Mouse (Mus musculus) midbrain, embryonic 11.5 days (tissue): Measurements from ENCODE around the gene Cdc20. TPM values are rescaled to one million over a fixed set of nuclear protein-coding genes. Genes with fewer than 3 reads are reported as not detected.

Experiments used
- ATAC-seq: fragments of 200-750 bp; cut with Nextera tagmentation; 2 replicates; pipeline ENCODE4 v1.8.0; 2017; ENCODE audit warnings: moderate TSS enrichment, moderate library complexity; ENCODE audit not compliant: low FRiP score
- DNase-seq: peaks from one replicate; pipeline ENCODE4 v3.0.0; 2015; ENCODE audit warnings: low spot score; ENCODE audit errors: missing footprints
- H3K27ac ChIP-seq: fragments of 300-500 bp; sonication (generic); 2 replicates; pipeline ENCODE4 v1.5.1; 2014; ENCODE audit warnings: low read depth, low read length
- H3K27me3 ChIP-seq: fragments of 300-500 bp; sonication (generic); 2 replicates; pipeline ENCODE4 v1.6.1; 2014; ENCODE audit warnings: mild to moderate bottlenecking, low read length, moderate library complexity, mixed read lengths; ENCODE audit not compliant: control insufficient read depth, insufficient read depth
- H3K36me3 ChIP-seq: fragments of 300-500 bp; sonication (generic); 2 replicates; pipeline ENCODE4 v1.6.1; 2014; ENCODE audit warnings: mild to moderate bottlenecking, low read length, moderate library complexity, mixed read lengths; ENCODE audit not compliant: control insufficient read depth, insufficient read depth
- H3K4me1 ChIP-seq: fragments of 300-500 bp; sonication (generic); 2 replicates; pipeline ENCODE4 v1.6.1; 2014; ENCODE audit warnings: low read length; ENCODE audit not compliant: control insufficient read depth, insufficient read depth
- H3K4me2 ChIP-seq: fragments of 300-500 bp; sonication (generic); 2 replicates; pipeline ENCODE4 v1.6.1; 2014; ENCODE audit warnings: mild to moderate bottlenecking, moderate library complexity
- H3K4me3 ChIP-seq: fragments of 300-500 bp; sonication (generic); 2 replicates; pipeline ENCODE4 v1.5.1; 2014; ENCODE audit warnings: low read depth, low read length
- H3K9ac ChIP-seq: fragments of 300-500 bp; sonication (generic); 2 replicates; pipeline ENCODE4 v1.6.1; 2014; ENCODE audit warnings: low read length
- H3K9me3 ChIP-seq: fragments of 300-500 bp; sonication (generic); 2 replicates; pipeline ENCODE4 v1.6.1; 2016; ENCODE audit warnings: low read length; ENCODE audit not compliant: control insufficient read depth
- WGBS: fragments of 180-500 bp; shearing (Covaris S2); extraction: QIAGEN DNeasy Blood & Tissue Kit; methylation state at CpG from one replicate; pipeline ENCODE4 v1.1.7; 2014; 5-methylcytosine and 5-hydroxymethylcytosine counted together
- polyA plus RNA-seq: library from polyadenylated mRNA; unstranded; fragments of >200 nt; fragmentation: Nextera tagmentation; extraction: Ambion mirVana; gene quantifications from 2 replicates; pipeline ENCODE4 v1.2.1, GENCODE M21; 2014

The Cdc20 gene
- polyA plus RNA-seq, 1 experiment from 2014 or later, result 337 TPM

DNA sequence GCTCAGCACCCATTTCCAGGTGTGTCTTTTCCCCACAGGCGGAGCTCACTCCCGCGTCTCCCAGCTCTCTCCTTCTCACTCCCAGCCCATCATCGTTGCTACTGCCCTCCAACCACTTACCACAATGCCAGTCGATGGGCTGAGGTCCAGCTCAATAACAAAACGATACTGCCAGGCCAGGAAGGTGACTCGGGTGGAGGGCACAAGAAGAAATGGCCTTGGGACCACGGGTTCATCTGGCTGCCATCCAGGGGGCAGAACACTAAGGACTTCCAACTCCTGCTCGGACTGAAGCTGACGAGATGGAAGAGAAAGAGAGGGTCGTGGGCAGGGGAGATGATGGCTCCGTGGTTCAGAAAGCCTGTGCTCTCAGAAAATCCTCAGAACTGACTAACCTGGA, 34.5 kb downstream of the Cdc20 start:
- no peak overlapping the region for H3K4me3 ChIP-seq
- ATAC-seq, result no peak

GRCm38 (mm10) chr4:118401918-118402317, 35.2 kb downstream of the Cdc20 start:
- Histone ChIP-seq H3K9ac (no peak overlapping the region), H3K4me2 (no peak overlapping the region), H3K27ac (no peak overlapping the region), H3K4me3 (no peak overlapping the region), H3K27me3 (no peaks in the 10 kb centered on the region), H3K4me1 (no peaks in the 10 kb centered on the region), H3K9me3 (no peaks in the 10 kb centered on the region), H3K36me3 (peaks cover 11% of the 10 kb centered on the region; the same call in 1 of the 2 replicates)
- DNase-seq (peak; percentile 17), ATAC-seq (no peak)
- WGBS, result 92% methylated on average over 5 of the region's 5 CpGs

More for the DNA sequence above, 34.5 kb downstream of the Cdc20 start:
- peaks cover 11% of the 10 kb centered on the region; the same call in 1 of the 2 replicates for H3K36me3 ChIP-seq
- H3K27ac ChIP-seq, result no peak overlapping the region
- DNase-seq, result no peak
- no peaks in the 10 kb centered on the region for H3K9me3 ChIP-seq
- WGBS, result 94% methylated on average over 12 of the region's 12 CpGs
- H3K9ac ChIP-seq, result no peak overlapping the region
- no peaks in the 10 kb centered on the region for H3K4me1 ChIP-seq
- H3K4me2 ChIP-seq, result no peak overlapping the region
- no peaks in the 10 kb centered on the region for H3K27me3 ChIP-seq

DNA sequence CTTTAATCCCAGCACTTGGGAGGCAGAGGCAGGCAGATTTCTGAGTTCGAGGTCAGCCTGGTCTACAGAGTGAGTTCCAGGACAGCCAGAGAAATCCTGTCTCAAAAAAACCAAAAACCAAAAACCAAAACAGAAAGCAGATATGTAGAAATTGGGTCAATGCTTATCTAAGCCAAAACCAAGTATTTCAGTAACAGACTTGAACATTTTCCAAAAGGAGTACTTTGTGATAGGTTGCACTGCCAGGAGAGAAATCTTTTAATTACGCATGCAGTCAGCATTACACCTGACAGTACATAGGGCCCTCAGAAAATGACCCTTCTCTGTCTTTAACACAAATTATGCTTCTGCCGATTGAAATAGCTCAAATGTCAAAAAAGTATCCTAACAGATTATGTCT, 35.7 kb downstream of the Cdc20 start:
- no peak for DNase-seq
- no peaks in the 10 kb centered on the region for H3K9me3 ChIP-seq
- 95% methylated on average over 3 of the region's 3 CpGs for WGBS
- no peak overlapping the region for H3K9ac ChIP-seq
- ATAC-seq, result no peak
- H3K36me3 ChIP-seq, result peaks cover 11% of the 10 kb centered on the region; the same call in 1 of the 2 replicates
- H3K4me2 ChIP-seq, result no peak overlapping the region
- no peak overlapping the region for H3K27ac ChIP-seq
- no peak overlapping the region for H3K4me3 ChIP-seq
- no peaks in the 10 kb centered on the region for H3K27me3 ChIP-seq
- no peaks in the 10 kb centered on the region for H3K4me1 ChIP-seq

DNA sequence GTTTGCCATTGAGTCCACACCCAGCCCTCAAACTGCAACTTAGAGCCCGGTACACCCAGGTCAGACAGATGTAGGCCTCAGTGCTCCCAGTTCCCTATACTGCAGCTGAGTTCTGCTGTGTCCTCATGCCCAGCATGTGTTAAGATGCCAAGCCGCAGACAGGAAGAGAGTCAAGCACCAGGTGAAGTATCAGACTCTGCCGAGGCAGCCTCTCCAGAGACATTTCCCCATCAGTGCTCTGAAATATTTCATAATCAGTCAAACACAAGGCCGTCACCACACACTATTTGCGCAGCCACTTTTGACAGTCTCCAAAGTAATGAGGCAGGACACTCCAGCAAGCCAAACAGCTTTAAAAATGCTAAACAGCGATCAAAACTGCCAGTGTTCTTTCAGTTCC, 38.8 kb downstream of the Cdc20 start:
- Histone ChIP-seq H3K4me3 (no peak overlapping the region), H3K4me2 (no peak overlapping the region), H3K27ac (no peak overlapping the region), H3K36me3 (peaks cover 11% of the 10 kb centered on the region; the same call in 1 of the 2 replicates), H3K27me3 (no peaks in the 10 kb centered on the region), H3K9me3 (no peaks in the 10 kb centered on the region), H3K4me1 (no peaks in the 10 kb centered on the region), H3K9ac (no peak overlapping the region)
- ATAC-seq (no peak), DNase-seq (no peak)
- 96% methylated on average over 6 of the region's 6 CpGs for WGBS

- Histone ChIP-seq H3K27me3 (no peaks in the 10 kb centered on the region), H3K36me3 (peaks cover 13% of the 10 kb centered on the region), H3K9me3 (no peaks in the 10 kb centered on the region), H3K4me1 (no peaks in the 10 kb centered on the region), H3K27ac (no peak overlapping the region), H3K4me3 (no peak overlapping the region), H3K4me2 (no peak overlapping the region), H3K9ac (no peak overlapping the region)
- WGBS, result 85% methylated on average over 3 of the region's 3 CpGs
- DNase-seq (peak; percentile 35), ATAC-seq (no peak)
Observed at GRCm38 (mm10) chr4:118396433-118396832, 40.7 kb downstream of the Cdc20 start.

DNA sequence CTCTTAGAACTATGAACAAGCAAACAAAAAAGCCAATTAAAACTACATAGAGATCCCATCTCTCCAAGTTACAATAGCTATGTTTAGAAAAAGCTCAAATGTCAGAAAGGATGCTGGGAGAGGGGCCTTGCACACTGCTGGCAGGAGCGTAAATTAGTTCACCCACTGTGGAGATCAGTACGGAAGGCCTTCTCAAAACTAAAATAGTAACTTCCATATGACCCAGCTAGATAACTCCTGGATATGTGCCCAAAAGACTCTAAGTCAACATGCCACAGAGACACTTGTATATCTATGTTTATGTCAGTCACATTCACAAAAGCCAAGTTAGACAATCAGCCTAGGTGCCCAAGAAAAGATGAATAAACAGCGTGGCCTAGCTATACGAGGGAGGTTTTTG, 41.9 kb downstream of the Cdc20 start:
- ATAC-seq (no peak), DNase-seq (peak; percentile 17)
- Histone ChIP-seq H3K4me3 (no peak overlapping the region), H3K27me3 (no peaks in the 10 kb centered on the region), H3K9ac (no peak overlapping the region), H3K4me1 (no peaks in the 10 kb centered on the region), H3K36me3 (peaks cover 14% of the 10 kb centered on the region), H3K4me2 (no peak overlapping the region), H3K9me3 (no peaks in the 10 kb centered on the region), H3K27ac (no peak overlapping the region)
- 91% methylated on average over 4 of the region's 4 CpGs for WGBS

DNA sequence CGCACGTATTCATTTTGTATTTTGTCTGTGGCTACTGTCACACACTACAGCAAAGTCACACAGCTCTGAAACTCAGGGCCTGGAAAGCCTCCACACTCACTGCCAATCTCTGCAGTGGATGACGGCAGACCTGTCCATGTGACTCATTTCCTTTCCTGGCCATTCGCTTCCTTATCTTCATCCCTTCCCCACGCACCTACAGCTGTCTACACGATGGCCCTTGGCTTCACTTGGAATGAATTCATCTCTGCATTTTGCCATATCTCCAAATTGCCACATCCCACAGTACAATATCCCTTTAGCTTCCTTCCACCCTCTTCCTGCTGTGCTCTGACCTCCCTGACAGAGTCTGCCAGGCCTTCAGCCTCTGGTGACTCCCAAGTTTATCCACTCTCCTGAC, 42.6 kb downstream of the Cdc20 start:
- DNase-seq (peak; percentile 21), ATAC-seq (no peak)
- no peak overlapping the region for H3K4me3 ChIP-seq
- no peak overlapping the region for H3K4me2 ChIP-seq
- no peaks in the 10 kb centered on the region for H3K9me3 ChIP-seq
- no peak overlapping the region for H3K9ac ChIP-seq
- H3K36me3 ChIP-seq, result peaks cover 18% of the 10 kb centered on the region
- H3K27ac ChIP-seq, result no peak overlapping the region
- WGBS, result 91% methylated on average over 6 of the region's 6 CpGs
- H3K4me1 ChIP-seq, result no peaks in the 10 kb centered on the region
- no peaks in the 10 kb centered on the region for H3K27me3 ChIP-seq

- WGBS, result 93% methylated on average over 11 of the region's 11 CpGs
- DNase-seq, result peak; percentile 39
- ATAC-seq, result no peak
- H3K4me3 ChIP-seq, result no peak overlapping the region
- H3K4me2 ChIP-seq, result no peak overlapping the region
- no peak overlapping the region for H3K9ac ChIP-seq
- H3K27ac ChIP-seq, result no peak overlapping the region
- no peaks in the 10 kb centered on the region for H3K9me3 ChIP-seq
- H3K27me3 ChIP-seq, result no peaks in the 10 kb centered on the region
- peaks cover 36% of the 10 kb centered on the region for H3K36me3 ChIP-seq
- no peaks in the 10 kb centered on the region for H3K4me1 ChIP-seq
Observed at GRCm38 (mm10) chr4:118390146-118390545, 47.0 kb downstream of the Cdc20 start.

- H3K4me2 ChIP-seq, result no peak overlapping the region
- H3K9ac ChIP-seq, result no peak overlapping the region
- DNase-seq (peak; percentile 31), ATAC-seq (no peak)
- H3K4me3 ChIP-seq, result no peak overlapping the region
- WGBS, result 91% methylated on average over 8 of the region's 8 CpGs
- peaks cover 40% of the 10 kb centered on the region for H3K36me3 ChIP-seq
- H3K9me3 ChIP-seq, result no peaks in the 10 kb centered on the region
- no peak overlapping the region for H3K27ac ChIP-seq
- H3K4me1 ChIP-seq, result no peaks in the 10 kb centered on the region
- H3K27me3 ChIP-seq, result no peaks in the 10 kb centered on the region
Observed at GRCm38 (mm10) chr4:118387316-118387715, 49.8 kb downstream of the Cdc20 start.

- H3K27ac ChIP-seq, result no peak overlapping the region
- peak; percentile 60 for DNase-seq
- peaks cover 38% of the 10 kb centered on the region for H3K36me3 ChIP-seq
- no peak overlapping the region for H3K4me3 ChIP-seq
- no peaks in the 10 kb centered on the region for H3K27me3 ChIP-seq
- H3K9ac ChIP-seq, result no peak overlapping the region
- ATAC-seq, result no peak
- H3K4me2 ChIP-seq, result no peak overlapping the region
- no peaks in the 10 kb centered on the region for H3K9me3 ChIP-seq
- WGBS, result 87% methylated on average over 7 of the region's 7 CpGs
- H3K4me1 ChIP-seq, result no peaks in the 10 kb centered on the region
Observed at GRCm38 (mm10) chr4:118383271-118383670, 53.9 kb downstream of the Cdc20 start.
